Mouse (Mus musculus): ENCODE data around the gene Zcchc13. TPM values are rescaled to one million over a fixed set of nuclear protein-coding genes. Genes with fewer than 3 reads are reported as not detected.

Zcchc13 gene
- total and polyA plus RNA-seq, 3 experiments = not detected

GRCm38 (mm10) chrX:103614700-103615233, 15.6 kb upstream of the Zcchc13 start:
- no peak for DNase-seq (ENCODE audit: low read depth, low spot score)
- no peak overlapping the region for H3K9ac ChIP-seq (ENCODE audit: control insufficient read depth, low read depth, low read length, poor library complexity, severe bottlenecking)
- no peaks in the 10 kb centered on the region for H3K27me3 ChIP-seq (ENCODE audit: control insufficient read depth in 1 of 2, insufficient read depth in 2 of 2, low read length in 2 of 2)
- peaks cover 2 to 4% of the 10 kb centered on the region in 2 experiments; a peak in 2 of 4 replicates for H3K4me1 ChIP-seq (ENCODE audit: control insufficient read depth in 1 of 2, insufficient read depth in 2 of 2, low read length in 2 of 2)
- TF ChIP-seq MAZ (IDR thresholded peaks at IDR 0.05; ENCODE audit: low read depth, low read length) = no peak
- TF ChIP-seq CHD2 (IDR thresholded peaks at IDR 0.05; ENCODE audit: low read length) = no peak
- no peak for TF ChIP-seq KAT2A (conservative IDR thresholded peaks at IDR 0.05; ENCODE audit: low read depth, low read length)
- no peak for TF ChIP-seq SMC3 (IDR thresholded peaks at IDR 0.05; ENCODE audit: low read depth, low read length)
- TF ChIP-seq NRF1 (IDR thresholded peaks at IDR 0.05; ENCODE audit: insufficient read depth, low read depth, low read length, poor library complexity, severe bottlenecking) = no peak
- TF ChIP-seq MXI1 (IDR thresholded peaks at IDR 0.05; ENCODE audit: low read depth, low read length) = no peak
- no peak for TF ChIP-seq ZKSCAN1 (IDR thresholded peaks at IDR 0.05; ENCODE audit: low read depth, low read length)
- TF ChIP-seq USF2 (IDR thresholded peaks at IDR 0.05; ENCODE audit: borderline replicate concordance in 1 of 2, insufficient read depth in 1 of 2, low read depth in 1 of 2, low read length in 2 of 2) = no peak
- no peak for TF ChIP-seq MYC (IDR thresholded peaks at IDR 0.05; ENCODE audit: low read depth, low read length)
- TF ChIP-seq BHLHE40 (IDR thresholded peaks at IDR 0.05; ENCODE audit: borderline replicate concordance, low read depth, low read length) = no peak
- H3K9me3 ChIP-seq (replicated peaks; ENCODE audit: insufficient read depth, low read length) = no peaks in the 10 kb centered on the region
- H3K4me3 ChIP-seq (ENCODE audit: control insufficient read depth in 1 of 2, insufficient read depth in 1 of 2, low read depth in 2 of 2, low read length in 2 of 2) = no peak overlapping the region
- H3K36me3 ChIP-seq (ENCODE audit: control insufficient read depth in 1 of 2, insufficient read depth in 2 of 2, low read length in 2 of 2) = peaks cover 5 to 21% of the 10 kb centered on the region in 2 experiments
- no peak overlapping the region for H3K27ac ChIP-seq (ENCODE audit: control insufficient read depth, low read depth, low read length)
- peaks cover 18% of the 10 kb centered on the region for H3K79me2 ChIP-seq (ENCODE audit: control insufficient read depth, insufficient read depth, low read length, poor library complexity)

- DNase-seq (ENCODE audit: low read depth, low spot score) = no peak
- Histone ChIP-seq H3K4me1 (ENCODE audit: control insufficient read depth in 1 of 2, insufficient read depth in 2 of 2, low read length in 2 of 2) (peaks cover 2 to 6% of the 10 kb centered on the region in 2 experiments; a peak in 2 of 4 replicates), H3K9ac (ENCODE audit: control insufficient read depth, low read depth, low read length, poor library complexity, severe bottlenecking) (peak overlapping the region; percentile 92; the same call in 1 of the 2 replicates), H3K27me3 (ENCODE audit: control insufficient read depth in 1 of 2, insufficient read depth in 2 of 2, low read length in 2 of 2) (no peaks in the 10 kb centered on the region), H3K27ac (ENCODE audit: control insufficient read depth, low read depth, low read length) (no peak overlapping the region; the same call in 1 of the 2 replicates), H3K79me2 (ENCODE audit: control insufficient read depth, insufficient read depth, low read length, poor library complexity) (peaks cover 21% of the 10 kb centered on the region), H3K4me3 (ENCODE audit: control insufficient read depth in 1 of 2, insufficient read depth in 1 of 2, low read depth in 2 of 2, low read length in 2 of 2) (peak overlapping the region in 1 of 2 experiments; percentile 69; a peak in 3 of 4 replicates), H3K36me3 (ENCODE audit: control insufficient read depth in 1 of 2, insufficient read depth in 2 of 2, low read length in 2 of 2) (peaks cover 4 to 23% of the 10 kb centered on the region in 2 experiments), H3K9me3 (replicated peaks; ENCODE audit: insufficient read depth, low read length) (no peaks in the 10 kb centered on the region)
- TF ChIP-seq MYB (IDR thresholded peaks at IDR 0.05; ENCODE audit: low read depth, low read length) (no peak), SIN3A (IDR thresholded peaks at IDR 0.05; ENCODE audit: low read length) (no peak), ETS1 (IDR thresholded peaks at IDR 0.05; ENCODE audit: low read depth, low read length) (no peak), RCOR1 (IDR thresholded peaks at IDR 0.05; ENCODE audit: low read depth, low read length) (no peak), POLR2AphosphoS5 (IDR thresholded peaks at IDR 0.05; ENCODE audit: borderline replicate concordance, low read depth, low read length) (no peak), MXI1 (IDR thresholded peaks at IDR 0.05; ENCODE audit: low read depth, low read length) (no peak), ZKSCAN1 (IDR thresholded peaks at IDR 0.05; ENCODE audit: low read depth, low read length) (no peak), ZC3H11A (IDR thresholded peaks at IDR 0.05; ENCODE audit: low read depth, low read length) (no peak)
These were observed 14.9 kb upstream of the Zcchc13 start for GRCm38 (mm10) chrX:103615453-103615852.
